Mouse (Mus musculus): ENCODE data around the gene Nacc2. TPM values are rescaled to one million over a fixed set of nuclear protein-coding genes. Genes with fewer than 3 reads are reported as not detected.
A peak's percentile ranks its signal among the peaks of the same experiment; 100 is the strongest.

Nacc2 gene
- polyA plus RNA-seq (2015; fragmentation: Nextera tagmentation; extraction: Ambion mirVana) = 13.3 and 16.1 TPM in 2 replicates

DNA sequence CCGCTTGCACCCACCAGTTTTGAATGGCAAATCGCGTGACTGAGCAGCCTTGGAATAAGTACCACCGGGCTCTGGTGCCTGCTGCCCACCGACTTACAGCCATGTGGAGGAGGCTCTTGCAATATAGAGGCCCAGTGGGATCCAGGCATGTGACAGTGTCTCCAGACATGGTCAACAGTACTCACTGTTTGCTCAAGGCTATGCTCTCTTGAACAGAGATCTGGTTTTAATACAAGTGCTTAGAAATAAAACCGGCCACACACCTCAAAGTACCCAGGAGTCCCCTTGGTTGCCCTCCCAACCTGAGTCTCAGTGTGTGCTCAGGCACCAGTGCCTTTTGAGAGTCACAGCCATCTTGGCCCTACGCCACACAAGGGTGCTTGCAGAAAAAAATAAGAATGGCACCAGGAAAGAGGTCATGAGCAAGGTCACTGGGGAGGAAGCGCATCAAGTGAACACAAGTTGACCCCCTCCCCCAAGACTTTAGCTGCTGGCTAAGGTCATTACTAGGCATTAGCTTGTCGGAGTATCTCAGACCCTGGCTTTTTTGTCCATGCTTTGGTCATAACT lies at the start of gene Nacc2:
TSS of gene Nacc2 (minus strand) at position 142 of the 570 bp plus-strand sequence.
- WGBS = 32% methylated on average over 9 of the region's 9 CpGs
- H3K27ac ChIP-seq (ENCODE audit: low read length) = no peak within 1 kb of the TSS
- H3K27me3 ChIP-seq (replicated peaks; ENCODE audit: control insufficient read depth, insufficient read depth, low read length) = peaks cover 19% of the 10 kb centered on the region
- H3K9me3 ChIP-seq (ENCODE audit: control insufficient read depth, low read length) = no peaks in the 10 kb centered on the region
- peak within 1 kb of the TSS; percentile 72 for H3K4me3 ChIP-seq (replicated peaks; ENCODE audit: low read length)
- peak within 1 kb of the TSS; percentile 96 for H3K4me2 ChIP-seq (ENCODE audit: low read length)
- H3K9ac ChIP-seq (replicated peaks; ENCODE audit: low read depth, low read length) = peak within 1 kb of the TSS; percentile 62
- ATAC-seq = peak; percentile 23; the same call in 1 of the 2 replicates
- no peaks in the 10 kb centered on the region for H3K36me3 ChIP-seq (ENCODE audit: control insufficient read depth, insufficient read depth)
- H3K4me1 ChIP-seq (replicated peaks; ENCODE audit: control insufficient read depth, insufficient read depth, low read length) = peaks cover 19% of the 10 kb centered on the region

DNA sequence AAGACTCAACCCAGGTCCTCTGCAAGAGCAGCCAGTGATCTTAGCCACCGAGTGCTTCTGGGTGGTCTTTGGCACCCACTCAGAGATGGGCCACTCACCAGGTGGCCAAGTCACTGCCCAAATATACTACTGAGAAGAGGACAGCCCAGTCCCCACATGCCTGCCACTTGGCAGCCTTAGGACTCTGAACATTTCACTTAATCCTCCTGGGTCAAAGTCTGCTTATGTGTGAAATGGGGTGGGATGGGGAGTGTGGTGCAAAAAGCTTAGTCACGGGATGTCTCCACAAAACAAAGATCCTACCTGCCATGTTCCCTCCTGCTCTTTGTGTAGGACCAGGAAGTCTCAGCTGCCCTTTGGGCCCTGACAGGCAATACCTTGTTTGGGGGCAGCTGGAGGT lies 49.1 kb upstream of the Nacc2 start:
- no peak overlapping the region for H3K9ac ChIP-seq (replicated peaks; ENCODE audit: low read depth, low read length)
- H3K4me3 ChIP-seq (replicated peaks; ENCODE audit: low read length) = no peak overlapping the region
- H3K4me1 ChIP-seq (replicated peaks; ENCODE audit: control insufficient read depth, insufficient read depth, low read length) = peaks cover 9% of the 10 kb centered on the region; the same call in 1 of the 2 replicates
- H3K27ac ChIP-seq (ENCODE audit: low read length) = no peak overlapping the region
- no peaks in the 10 kb centered on the region for H3K36me3 ChIP-seq (ENCODE audit: control insufficient read depth, insufficient read depth)
- H3K9me3 ChIP-seq (ENCODE audit: control insufficient read depth, low read length) = no peaks in the 10 kb centered on the region
- no peak overlapping the region for H3K4me2 ChIP-seq (ENCODE audit: low read length)
- no peak for ATAC-seq
- H3K27me3 ChIP-seq (replicated peaks; ENCODE audit: control insufficient read depth, insufficient read depth, low read length) = no peaks in the 10 kb centered on the region
- WGBS = 90% methylated on average over 2 of the region's 2 CpGs

DNA sequence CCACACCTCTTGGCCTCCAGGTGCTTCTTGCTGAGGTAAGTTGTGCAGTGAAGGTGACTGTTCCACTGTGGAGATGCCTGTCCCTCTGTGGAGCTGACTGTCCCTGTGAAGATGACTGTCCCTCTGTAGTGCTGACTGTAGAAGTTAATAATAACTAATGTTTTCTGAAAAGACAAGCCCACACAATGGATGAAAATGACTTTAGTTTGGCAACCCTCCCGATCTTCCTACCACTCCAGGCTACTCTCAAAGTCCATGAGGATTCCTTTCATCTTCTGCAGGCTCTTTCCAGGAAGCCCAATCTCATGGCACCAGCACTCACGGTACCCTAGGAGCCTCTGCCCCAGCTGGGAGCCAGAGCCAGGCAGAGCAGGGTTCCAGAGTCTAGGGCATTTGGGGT lies 47.4 kb upstream of the Nacc2 start:
- no peak overlapping the region for H3K4me2 ChIP-seq (ENCODE audit: low read length)
- 42% methylated on average over 2 of the region's 2 CpGs for WGBS
- no peak for ATAC-seq
- no peak overlapping the region for H3K27ac ChIP-seq (ENCODE audit: low read length)
- H3K4me1 ChIP-seq (replicated peaks; ENCODE audit: control insufficient read depth, insufficient read depth, low read length) = peaks cover 9% of the 10 kb centered on the region; the same call in 1 of the 2 replicates
- no peak overlapping the region for H3K9ac ChIP-seq (replicated peaks; ENCODE audit: low read depth, low read length)
- H3K27me3 ChIP-seq (replicated peaks; ENCODE audit: control insufficient read depth, insufficient read depth, low read length) = no peaks in the 10 kb centered on the region
- H3K4me3 ChIP-seq (replicated peaks; ENCODE audit: low read length) = no peak overlapping the region
- no peaks in the 10 kb centered on the region for H3K36me3 ChIP-seq (ENCODE audit: control insufficient read depth, insufficient read depth)
- H3K9me3 ChIP-seq (ENCODE audit: control insufficient read depth, low read length) = no peaks in the 10 kb centered on the region

DNA sequence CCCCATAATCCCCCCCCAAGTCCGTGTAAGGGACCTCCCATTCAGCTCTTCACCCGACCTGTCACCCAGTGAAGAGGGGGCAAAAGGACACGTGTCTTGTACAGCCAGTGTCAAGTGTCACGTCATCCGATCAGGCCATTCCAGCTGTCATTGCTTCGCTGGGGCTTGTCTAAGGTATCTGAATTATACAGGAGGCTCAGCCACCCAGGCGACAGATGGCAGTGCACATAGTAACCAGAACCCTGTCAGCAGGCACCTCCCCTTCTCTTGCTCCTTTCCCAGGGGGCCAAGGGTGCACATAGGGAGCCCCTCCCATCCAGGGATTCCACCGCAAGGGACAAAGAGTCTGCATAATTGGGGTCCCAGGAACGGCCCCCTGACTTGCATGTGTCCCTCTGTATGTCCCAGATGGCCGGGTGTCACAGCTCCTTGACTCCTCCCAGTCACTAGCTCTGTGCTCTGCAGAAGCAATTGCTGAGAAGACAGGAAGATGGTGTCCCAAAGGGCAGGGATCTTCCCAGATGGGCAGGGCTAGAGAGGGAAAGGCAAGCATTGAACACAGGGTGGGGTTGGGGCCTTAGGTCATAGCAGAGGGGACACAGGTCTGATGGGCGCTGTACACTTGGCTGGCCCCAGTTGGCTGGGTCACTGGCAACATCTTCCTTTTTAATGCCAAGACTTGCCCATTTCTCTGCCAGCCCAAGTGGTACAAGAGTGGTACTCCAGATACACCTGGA lies 46.0 kb upstream of the Nacc2 start:
- Histone ChIP-seq H3K4me3 (replicated peaks; ENCODE audit: low read length) (no peak overlapping the region), H3K9me3 (ENCODE audit: control insufficient read depth, low read length) (no peaks in the 10 kb centered on the region), H3K27ac (ENCODE audit: low read length) (no peak overlapping the region), H3K4me2 (ENCODE audit: low read length) (no peak overlapping the region), H3K27me3 (replicated peaks; ENCODE audit: control insufficient read depth, insufficient read depth, low read length) (no peaks in the 10 kb centered on the region), H3K36me3 (ENCODE audit: control insufficient read depth, insufficient read depth) (no peaks in the 10 kb centered on the region), H3K9ac (replicated peaks; ENCODE audit: low read depth, low read length) (no peak overlapping the region), H3K4me1 (replicated peaks; ENCODE audit: control insufficient read depth, insufficient read depth, low read length) (peaks cover 9% of the 10 kb centered on the region; the same call in 1 of the 2 replicates)
- peak; percentile 18; the same call in 1 of the 2 replicates for ATAC-seq
- 32% methylated on average over 11 of the region's 11 CpGs for WGBS

DNA sequence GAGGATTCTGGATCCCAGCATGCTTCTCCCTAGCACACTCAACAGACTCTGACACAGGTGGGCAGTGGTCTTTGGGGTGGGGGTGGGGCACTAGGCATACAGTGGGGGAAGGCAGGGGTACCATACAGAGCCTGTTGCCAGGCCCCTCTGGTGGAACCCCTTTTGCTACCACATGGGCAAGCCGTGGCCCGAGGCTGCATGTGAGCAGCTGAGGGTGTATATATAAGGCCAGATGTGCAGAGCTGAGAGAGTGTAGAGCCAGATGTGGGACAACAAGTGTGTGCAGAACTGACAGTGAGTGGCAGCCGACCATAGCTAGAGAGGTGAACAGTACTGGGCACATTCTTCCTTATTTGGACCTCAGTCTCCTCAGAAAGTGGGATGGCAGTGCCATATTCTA lies 43.9 kb upstream of the Nacc2 start:
- H3K9me3 ChIP-seq (ENCODE audit: control insufficient read depth, low read length) = no peaks in the 10 kb centered on the region
- WGBS = 89% methylated on average over 3 of the region's 3 CpGs
- H3K4me2 ChIP-seq (ENCODE audit: low read length) = no peak overlapping the region
- no peaks in the 10 kb centered on the region for H3K36me3 ChIP-seq (ENCODE audit: control insufficient read depth, insufficient read depth)
- H3K4me3 ChIP-seq (replicated peaks; ENCODE audit: low read length) = no peak overlapping the region
- H3K27me3 ChIP-seq (replicated peaks; ENCODE audit: control insufficient read depth, insufficient read depth, low read length) = no peaks in the 10 kb centered on the region
- peaks cover 9% of the 10 kb centered on the region; the same call in 1 of the 2 replicates for H3K4me1 ChIP-seq (replicated peaks; ENCODE audit: control insufficient read depth, insufficient read depth, low read length)
- H3K9ac ChIP-seq (replicated peaks; ENCODE audit: low read depth, low read length) = no peak overlapping the region
- ATAC-seq = no peak
- no peak overlapping the region for H3K27ac ChIP-seq (ENCODE audit: low read length)

DNA sequence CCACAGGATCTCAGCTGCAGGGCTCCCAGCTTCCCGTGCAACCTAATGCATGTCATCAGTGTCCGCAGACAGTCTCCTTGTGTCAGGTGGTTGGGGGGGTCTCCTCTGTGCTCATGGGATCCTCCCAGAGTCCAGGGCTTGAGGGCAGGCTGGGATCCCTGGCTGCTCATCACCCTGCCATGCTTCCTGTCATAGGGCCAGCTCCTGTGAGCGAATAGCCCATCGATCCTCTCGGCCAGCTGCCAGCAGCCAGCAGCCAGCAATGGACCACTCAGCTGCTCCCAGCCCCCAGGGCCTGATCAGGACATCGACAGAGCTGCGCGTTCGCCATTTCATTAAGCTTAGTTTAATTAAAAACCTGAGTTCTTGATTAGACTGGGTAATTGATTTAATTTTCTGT lies 35.0 kb upstream of the Nacc2 start:
- no peak for ATAC-seq
- WGBS = 78% methylated on average over 9 of the region's 9 CpGs
- no peaks in the 10 kb centered on the region for H3K36me3 ChIP-seq (ENCODE audit: control insufficient read depth, insufficient read depth)

DNA sequence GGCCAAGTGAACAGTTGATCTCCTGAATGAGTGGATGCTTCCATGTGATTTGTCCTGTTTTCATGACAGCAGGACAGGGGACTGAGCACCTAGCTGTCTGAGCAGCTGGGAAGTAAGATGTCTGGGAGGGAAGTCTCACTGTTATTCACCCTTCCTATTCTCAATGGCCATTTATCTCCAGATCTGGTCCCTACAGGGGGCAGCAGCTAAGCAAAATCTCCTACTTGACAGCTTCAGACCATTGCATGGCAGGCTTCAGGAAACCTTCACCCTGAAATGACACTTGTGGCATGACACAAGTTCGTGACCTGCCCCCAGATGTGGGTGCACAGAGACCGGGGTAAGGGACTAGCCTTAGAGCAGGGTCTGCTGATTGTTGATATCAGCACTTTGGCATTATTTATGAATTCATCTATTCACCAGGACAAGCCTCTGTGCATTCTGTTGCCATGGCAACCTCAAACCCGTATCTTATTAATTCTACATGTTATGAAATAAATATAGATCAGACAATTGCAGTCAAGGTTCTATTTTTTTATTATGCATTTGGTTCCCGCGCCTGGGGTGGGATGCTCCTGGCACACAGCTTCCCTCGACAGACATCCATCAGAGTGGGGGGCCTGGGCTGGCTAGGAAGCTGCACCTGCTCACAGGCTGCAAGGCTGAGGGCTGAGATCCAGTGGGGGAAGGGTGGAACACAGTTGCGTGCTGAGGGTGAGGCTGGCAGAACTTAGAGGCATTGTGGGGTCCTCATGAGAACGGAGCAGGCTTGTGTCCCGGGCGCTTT lies 33.4 kb upstream of the Nacc2 start:
- WGBS = 48% methylated on average over 10 of the region's 10 CpGs
- ATAC-seq = peak; percentile 85

More for the DNA sequence above, 35.0 kb upstream of the Nacc2 start:
- H3K4me1 ChIP-seq (replicated peaks; ENCODE audit: control insufficient read depth, insufficient read depth, low read length) = peaks cover 20% of the 10 kb centered on the region
- no peaks in the 10 kb centered on the region for H3K27me3 ChIP-seq (replicated peaks; ENCODE audit: control insufficient read depth, insufficient read depth, low read length)
- H3K9ac ChIP-seq (replicated peaks; ENCODE audit: low read depth, low read length) = no peak overlapping the region
- H3K27ac ChIP-seq (ENCODE audit: low read length) = no peak overlapping the region
- no peaks in the 10 kb centered on the region for H3K9me3 ChIP-seq (ENCODE audit: control insufficient read depth, low read length)
- no peak overlapping the region for H3K4me2 ChIP-seq (ENCODE audit: low read length)
- H3K4me3 ChIP-seq (replicated peaks; ENCODE audit: low read length) = no peak overlapping the region

DNA sequence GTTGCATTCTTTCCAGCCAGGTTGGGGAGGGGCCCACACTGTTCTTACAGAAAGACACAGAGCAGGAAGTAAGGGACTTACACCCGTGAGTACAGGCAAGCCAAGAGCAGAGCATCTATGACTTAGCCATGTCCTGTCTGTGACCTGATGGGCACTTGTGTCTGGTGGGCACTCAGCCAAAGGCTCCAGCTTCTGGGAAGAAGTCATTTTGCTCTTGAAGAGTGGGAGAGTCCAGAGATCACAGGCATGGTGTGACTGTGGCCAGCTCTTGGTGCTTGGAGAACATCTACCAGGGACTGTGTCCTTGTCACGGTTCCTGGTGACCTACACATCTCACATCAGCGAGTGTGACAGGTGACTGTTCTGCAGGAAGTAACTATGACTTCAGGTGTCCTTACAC lies 32.7 kb upstream of the Nacc2 start:
- no peak overlapping the region for H3K9ac ChIP-seq (replicated peaks; ENCODE audit: low read depth, low read length)
- 77% methylated on average over 3 of the region's 3 CpGs for WGBS
- no peaks in the 10 kb centered on the region for H3K36me3 ChIP-seq (ENCODE audit: control insufficient read depth, insufficient read depth)
- H3K27me3 ChIP-seq (replicated peaks; ENCODE audit: control insufficient read depth, insufficient read depth, low read length) = no peaks in the 10 kb centered on the region
- ATAC-seq = no peak
- H3K9me3 ChIP-seq (ENCODE audit: control insufficient read depth, low read length) = no peaks in the 10 kb centered on the region
- no peak overlapping the region for H3K27ac ChIP-seq (ENCODE audit: low read length)
- H3K4me3 ChIP-seq (replicated peaks; ENCODE audit: low read length) = no peak overlapping the region
- no peak overlapping the region for H3K4me2 ChIP-seq (ENCODE audit: low read length)
- peaks cover 20% of the 10 kb centered on the region for H3K4me1 ChIP-seq (replicated peaks; ENCODE audit: control insufficient read depth, insufficient read depth, low read length)

More for the DNA sequence above, 33.4 kb upstream of the Nacc2 start:
- H3K4me2 ChIP-seq (ENCODE audit: low read length) = peak overlapping the region; percentile 23; the same call in 1 of the 2 replicates
- H3K9me3 ChIP-seq (ENCODE audit: control insufficient read depth, low read length) = no peaks in the 10 kb centered on the region
- H3K4me1 ChIP-seq (replicated peaks; ENCODE audit: control insufficient read depth, insufficient read depth, low read length) = peaks cover 20% of the 10 kb centered on the region
- H3K27me3 ChIP-seq (replicated peaks; ENCODE audit: control insufficient read depth, insufficient read depth, low read length) = no peaks in the 10 kb centered on the region
- H3K4me3 ChIP-seq (replicated peaks; ENCODE audit: low read length) = no peak overlapping the region
- peak overlapping the region; percentile 60 for H3K27ac ChIP-seq (ENCODE audit: low read length)
- no peaks in the 10 kb centered on the region for H3K36me3 ChIP-seq (ENCODE audit: control insufficient read depth, insufficient read depth)
- H3K9ac ChIP-seq (replicated peaks; ENCODE audit: low read depth, low read length) = no peak overlapping the region; the same call in 1 of the 2 replicates

DNA sequence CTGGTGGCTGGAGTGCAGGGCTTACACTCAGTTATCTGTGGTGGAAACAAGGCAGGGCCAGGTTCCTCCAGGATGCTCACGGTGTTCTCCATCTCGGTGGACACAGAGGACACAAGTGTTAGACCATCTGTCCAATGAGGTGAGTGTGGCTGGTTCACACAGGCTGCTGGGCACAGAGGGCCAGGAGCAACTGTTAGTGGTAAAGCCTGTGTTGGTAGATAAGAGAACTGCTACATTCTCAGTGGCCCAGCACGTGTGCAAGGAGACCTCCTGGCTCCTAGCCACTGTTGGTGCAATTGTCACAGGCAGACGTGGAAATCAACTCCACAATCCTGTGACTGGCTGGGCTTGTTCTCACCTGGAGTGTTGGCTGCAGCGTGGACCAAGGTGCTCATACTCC lies 31.6 kb upstream of the Nacc2 start:
- Histone ChIP-seq H3K4me3 (replicated peaks; ENCODE audit: low read length) (no peak overlapping the region), H3K4me1 (replicated peaks; ENCODE audit: control insufficient read depth, insufficient read depth, low read length) (peaks cover 20% of the 10 kb centered on the region), H3K9ac (replicated peaks; ENCODE audit: low read depth, low read length) (no peak overlapping the region), H3K9me3 (ENCODE audit: control insufficient read depth, low read length) (no peaks in the 10 kb centered on the region), H3K4me2 (ENCODE audit: low read length) (no peak overlapping the region), H3K27ac (ENCODE audit: low read length) (no peak overlapping the region), H3K27me3 (replicated peaks; ENCODE audit: control insufficient read depth, insufficient read depth, low read length) (no peaks in the 10 kb centered on the region), H3K36me3 (ENCODE audit: control insufficient read depth, insufficient read depth) (no peaks in the 10 kb centered on the region)
- ATAC-seq = no peak
- 79% methylated on average over 5 of the region's 5 CpGs for WGBS

All from forebrain, embryonic 16.5 days (tissue).